Mouse (Mus musculus): ENCODE data around the gene Cdx2.

GRCm38 (mm10) chr5:147319653-147320052 is 12.6 kb upstream of the Cdx2 start:
- TF ChIP-seq CTCF (IDR thresholded peaks at IDR 0.05; ENCODE audit: borderline replicate concordance, extremely low read depth, insufficient read depth, insufficient read length) (peak; percentile 76; the same call in 1 of the 2 replicates), POLR2A (IDR thresholded peaks at IDR 0.05; ENCODE audit: borderline replicate concordance, extremely low read depth, insufficient read depth, insufficient read length, poor library complexity, severe bottlenecking) (no peak)

Measured in brain, embryonic 14.5 days (tissue).